Mouse (Mus musculus) testis, adult 2 months (tissue): ENCODE measurements around the gene Stpg1. TPM values are rescaled to one million over a fixed set of nuclear protein-coding genes. Genes with fewer than 3 reads are reported as not detected.
A peak's percentile ranks its signal among the peaks of the same experiment; 100 is the strongest.

ENCODE experiments used
- H3K27ac ChIP-seq: fragments of 200-500 bp; 2 replicates; pipeline ENCODE4 v1.5.1; 2012; ENCODE audit warnings: low read depth, low read length; ENCODE audit not compliant: control insufficient read depth, insufficient read depth
- H3K27me3 ChIP-seq: fragments of 200-500 bp; 2 replicates; pipeline ENCODE4 v1.6.1; 2012; ENCODE audit warnings: mild to moderate bottlenecking, low read length, moderate library complexity; ENCODE audit not compliant: control insufficient read depth, insufficient read depth
- H3K36me3 ChIP-seq: fragments of 200-500 bp; 2 replicates; pipeline ENCODE4 v1.6.1; 2012; ENCODE audit warnings: mild to moderate bottlenecking, low read length; ENCODE audit not compliant: control insufficient read depth, insufficient read depth
- H3K4me1 ChIP-seq: fragments of 200-500 bp; 2 replicates; pipeline ENCODE4 v1.6.1; 2012; ENCODE audit warnings: low read length; ENCODE audit not compliant: control insufficient read depth, insufficient read depth
- H3K4me3 ChIP-seq: fragments of 200-500 bp; 2 replicates; pipeline ENCODE4 v1.5.1; 2012; ENCODE audit warnings: low read depth, mild to moderate bottlenecking, low read length, moderate library complexity, mixed read lengths; ENCODE audit not compliant: control insufficient read depth
- CTCF ChIP-seq: fragments of 200-500 bp; IDR thresholded peaks from 2 replicates; pipeline ENCODE4 v1.5.1; 2012; ENCODE audit warnings: low read depth, mild to moderate bottlenecking, inconsistent platforms, low read length, moderate library complexity; ENCODE audit not compliant: control insufficient read depth, insufficient read depth, insufficient replicate concordance
- POLR2A ChIP-seq: fragments of 200-500 bp; IDR thresholded peaks from 2 replicates; pipeline ENCODE4 v1.6.1; 2012; ENCODE audit warnings: low read depth, mild to moderate bottlenecking, inconsistent platforms, low read length, moderate library complexity; ENCODE audit not compliant: control insufficient read depth
- polyA plus RNA-seq: library from polyadenylated mRNA; depleted of rRNA; stranded (reverse); fragments of >200 nt; gene quantifications from 2 replicates; pipeline ENCODE4 v1.2.3, GENCODE M21; 2012

Stpg1 gene
- polyA plus RNA-seq, 1 experiment, result 126 TPM

GRCm38 (mm10) chr4:135526039-135526710, 31.6 kb downstream of the Stpg1 start:
- no peaks in the 10 kb centered on the region for H3K4me1 ChIP-seq
- H3K36me3 ChIP-seq, result no peaks in the 10 kb centered on the region
- no peak overlapping the region for H3K4me3 ChIP-seq
- no peak overlapping the region for H3K27ac ChIP-seq
- H3K27me3 ChIP-seq, result no peaks in the 10 kb centered on the region
- TF ChIP-seq CTCF (no peak), POLR2A (no peak)

- Histone ChIP-seq H3K36me3 (no peaks in the 10 kb centered on the region), H3K4me3 (no peak overlapping the region), H3K4me1 (no peaks in the 10 kb centered on the region), H3K27me3 (no peaks in the 10 kb centered on the region), H3K27ac (no peak overlapping the region)
- TF ChIP-seq POLR2A, result no peak
- TF ChIP-seq CTCF, result peak; percentile 68; the same call in 1 of the 2 replicates
Measured at GRCm38 (mm10) chr4:135530270-135530669, 35.7 kb downstream of the Stpg1 start.

- no peaks in the 10 kb centered on the region for H3K36me3 ChIP-seq
- no peaks in the 10 kb centered on the region for H3K27me3 ChIP-seq
- no peak overlapping the region for H3K4me3 ChIP-seq
- TF ChIP-seq POLR2A (no peak), CTCF (no peak)
- H3K4me1 ChIP-seq, result no peaks in the 10 kb centered on the region
- no peak overlapping the region for H3K27ac ChIP-seq
Measured at GRCm38 (mm10) chr4:135531236-135531635, 36.6 kb downstream of the Stpg1 start.

GRCm38 (mm10) chr4:135531771-135532613, 37.4 kb downstream of the Stpg1 start:
- no peak for TF ChIP-seq POLR2A
- no peak for TF ChIP-seq CTCF
- H3K36me3 ChIP-seq, result no peaks in the 10 kb centered on the region
- no peak overlapping the region for H3K27ac ChIP-seq
- no peak overlapping the region for H3K4me3 ChIP-seq
- no peaks in the 10 kb centered on the region for H3K4me1 ChIP-seq
- H3K27me3 ChIP-seq, result no peaks in the 10 kb centered on the region

- H3K27ac ChIP-seq, result no peak overlapping the region
- H3K4me3 ChIP-seq, result no peak overlapping the region
- H3K27me3 ChIP-seq, result no peaks in the 10 kb centered on the region
- H3K36me3 ChIP-seq, result no peaks in the 10 kb centered on the region
- no peaks in the 10 kb centered on the region for H3K4me1 ChIP-seq
- TF ChIP-seq CTCF (no peak), POLR2A (no peak)
Measured at GRCm38 (mm10) chr4:135533001-135533400, 38.4 kb downstream of the Stpg1 start.

- no peaks in the 10 kb centered on the region for H3K4me1 ChIP-seq
- H3K27ac ChIP-seq, result no peak overlapping the region
- no peak for TF ChIP-seq POLR2A
- TF ChIP-seq CTCF, result no peak
- no peaks in the 10 kb centered on the region for H3K27me3 ChIP-seq
- H3K36me3 ChIP-seq, result no peaks in the 10 kb centered on the region
- H3K4me3 ChIP-seq, result no peak overlapping the region
Measured at GRCm38 (mm10) chr4:135535021-135535420, 40.4 kb downstream of the Stpg1 start.

GRCm38 (mm10) chr4:135539056-135539455, 44.5 kb downstream of the Stpg1 start:
- Histone ChIP-seq H3K27ac (no peak overlapping the region), H3K36me3 (no peaks in the 10 kb centered on the region), H3K27me3 (no peaks in the 10 kb centered on the region), H3K4me3 (no peak overlapping the region), H3K4me1 (no peaks in the 10 kb centered on the region)
- TF ChIP-seq POLR2A, result no peak
- TF ChIP-seq CTCF, result no peak
